Mouse (Mus musculus): Measurements from ENCODE around the gene Adamtsl5.

- TF ChIP-seq FLI1 (IDR thresholded peaks at IDR 0.05; ENCODE audit: low read length) (no peak), GATA1 (IDR thresholded peaks at IDR 0.05; ENCODE audit: borderline replicate concordance, low read length) (no peak)
Measured at GRCm38 (mm10) chr10:80368392-80368791, 20.2 kb upstream of the Adamtsl5 start.

All from megakaryocyte, embryonic 14.5 days (primary cell).